17 mouse cellular contexts compared by ENCODE assay signal in genomic region chr17:24560301-24561028, GRCm38 (mm10). TPM values are rescaled to one million over a fixed set of nuclear protein-coding genes. Genes with fewer than 3 reads are reported as not detected.
DNase-seq lines count a peak whose midpoint lies in the region; TF ChIP-seq lines count a peak whose summit lies in the region.
"Had no signal": no experiment of that assay in that cellular context is flagged by ENCODE, and none has a peak within 500 bp of the region (broad histone marks: within the 10 kb centered on the region; RNA-seq: fewer than 3 reads in every experiment).

No protein-coding gene starts in this region.

- DNase-seq in cerebellum, adult 11-12 months: peak; percentile 77
- no peak for DNase-seq in cerebellum, postnatal 4 days (ENCODE audit: low spot score in 2 of 2)
- no peak for DNase-seq in layer of hippocampus, adult 2 months (ENCODE audit: low spot score in 2 of 2)
- DNase-seq in layer of hippocampus, adult 11-12 months (ENCODE audit: low spot score): no peak
- peak; percentile 55 for DNase-seq in adipocyte (ENCODE audit: low spot score)
- peak; percentile 65 to 72 for DNase-seq in cerebellum, postnatal 14 days
- no peak for DNase-seq in frontal cortex, postnatal 25 days (ENCODE audit: low spot score in 2 of 2)
- DNase-seq in left cerebral cortex, adult 18-20 months (ENCODE audit: low spot score in 2 of 2): no peak
- DNase-seq: heart, postnatal 36 days; liver, postnatal 0 days; right cerebral cortex, adult 18-20 months; spleen, adult 18-20 months; thymus, postnatal 36 days had no signal

- H3K27ac ChIP-seq in layer of hippocampus, adult 2 months: peak overlapping the region; percentile 92; the same call in 1 of the 2 replicates
- H3K27ac ChIP-seq: embryonic facial prominence, embryonic 13.5 days; stomach, embryonic 15.5 days had no signal

- no peak overlapping the region for H3K4me3 ChIP-seq in layer of hippocampus, adult 2 months
- H3K4me3 ChIP-seq: embryonic facial prominence, embryonic 13.5 days; limb, embryonic 13.5 days; stomach, embryonic 15.5 days had no signal

- no peak for TF ChIP-seq CTCF in layer of hippocampus, adult 2 months (conservative IDR thresholded peaks at IDR 0.05)

RNA-seq across cellular contexts. Expression of gene Pkd1, which starts 10.8 kb away (rescaled TPM):
- 10 to 100 TPM; 87.0 to 93.3 TPM for total RNA-seq in layer of hippocampus, adult 2 months (2021)
- 10 to 100 TPM; 67.5 to 71.2 TPM for total RNA-seq in left cerebral cortex, adult 18-20 months (2021)

RNA-seq across cellular contexts. Expression of gene Rab26, which starts 26.5 kb away (rescaled TPM):
- total RNA-seq in layer of hippocampus, adult 2 months (2021): 10 to 100 TPM; 78.2 to 82.2 TPM
- 10 to 100 TPM; 45.8 to 50.0 TPM for total RNA-seq in left cerebral cortex, adult 18-20 months (2021)
- total RNA-seq: heart, postnatal 36 days; neutrophil, adult 5-6 weeks had no signal

RNA-seq across cellular contexts. Expression of gene Traf7, which starts 32.7 kb away (rescaled TPM):
- total RNA-seq in layer of hippocampus, adult 2 months (2021): 10 to 100 TPM; 87.9 to 95.5 TPM
- 10 to 100 TPM; 64.2 to 83.9 TPM for total RNA-seq in left cerebral cortex, adult 18-20 months (2021)

Comparison
In these comparisons a context has a peak if more than half of its experiments do, and no peak if none do; other contexts are left out.
1. DNase-seq: peak in cerebellum, adult 11-12 months (single experiment), adipocyte (single experiment) and cerebellum, postnatal 14 days (2 of 2); none in cerebellum, postnatal 4 days (0 of 2), layer of hippocampus, adult 2 months (0 of 2), layer of hippocampus, adult 11-12 months (single experiment), frontal cortex, postnatal 25 days (0 of 2) and left cerebral cortex, adult 18-20 months (0 of 2).